Mouse (Mus musculus) limb, embryonic 15.5 days (tissue): ENCODE data around the gene Dusp15. TPM values are rescaled to one million over a fixed set of nuclear protein-coding genes. Genes with fewer than 3 reads are reported as not detected.

Experiments used
- ATAC-seq: fragments of 200-750 bp; cut with Nextera tagmentation; 2 replicates; pipeline ENCODE4 v1.8.0; 2017; ENCODE audit warnings: low read depth, moderate TSS enrichment; ENCODE audit not compliant: insufficient number of reproducible peaks, low FRiP score, low TSS enrichment
- H3K27ac ChIP-seq: fragments of 300-500 bp; sonication (generic); 2 replicates; pipeline ENCODE4 v1.5.1; 2015; ENCODE audit warnings: moderate library complexity, mild to moderate bottlenecking, inconsistent platforms
- H3K27me3 ChIP-seq: fragments of 300-500 bp; sonication (generic); 2 replicates; pipeline ENCODE4 v1.6.1; 2015; ENCODE audit warnings: inconsistent platforms
- H3K36me3 ChIP-seq: fragments of 300-500 bp; sonication (generic); 2 replicates; pipeline ENCODE4 v1.6.1; 2015; ENCODE audit warnings: inconsistent platforms
- H3K4me1 ChIP-seq: fragments of 300-500 bp; sonication (generic); 2 replicates; pipeline ENCODE4 v1.6.1; 2015; ENCODE audit warnings: inconsistent platforms
- H3K4me2 ChIP-seq: fragments of 300-500 bp; sonication (generic); 2 replicates; pipeline ENCODE4 v1.6.1; 2015; ENCODE audit warnings: mild to moderate bottlenecking, inconsistent platforms
- H3K4me3 ChIP-seq: fragments of 300-500 bp; sonication (generic); 2 replicates; pipeline ENCODE4 v1.5.1; 2015; ENCODE audit warnings: mild to moderate bottlenecking, inconsistent platforms
- H3K9ac ChIP-seq: fragments of 300-500 bp; sonication (generic); 2 replicates; pipeline ENCODE4 v1.6.1; 2015; ENCODE audit warnings: inconsistent platforms
- H3K9me3 ChIP-seq: fragments of 300-500 bp; sonication (generic); 2 replicates; pipeline ENCODE4 v1.6.1; 2016; ENCODE audit warnings: inconsistent platforms
- WGBS: fragments of 180-500 bp; shearing (Covaris S2); methylation state at CpG from one replicate; pipeline ENCODE4 v1.1.7; 2015; 5-methylcytosine and 5-hydroxymethylcytosine counted together
- polyA plus RNA-seq: library from polyadenylated mRNA; unstranded; fragments of >200 nt; fragmentation: Nextera tagmentation; extraction: Ambion mirVana; gene quantifications from 2 replicates; pipeline ENCODE4 v1.2.1, GENCODE M21; 2015

The Dusp15 gene
- 0.36 and 0.38 TPM in 2 replicates for polyA plus RNA-seq

DNA sequence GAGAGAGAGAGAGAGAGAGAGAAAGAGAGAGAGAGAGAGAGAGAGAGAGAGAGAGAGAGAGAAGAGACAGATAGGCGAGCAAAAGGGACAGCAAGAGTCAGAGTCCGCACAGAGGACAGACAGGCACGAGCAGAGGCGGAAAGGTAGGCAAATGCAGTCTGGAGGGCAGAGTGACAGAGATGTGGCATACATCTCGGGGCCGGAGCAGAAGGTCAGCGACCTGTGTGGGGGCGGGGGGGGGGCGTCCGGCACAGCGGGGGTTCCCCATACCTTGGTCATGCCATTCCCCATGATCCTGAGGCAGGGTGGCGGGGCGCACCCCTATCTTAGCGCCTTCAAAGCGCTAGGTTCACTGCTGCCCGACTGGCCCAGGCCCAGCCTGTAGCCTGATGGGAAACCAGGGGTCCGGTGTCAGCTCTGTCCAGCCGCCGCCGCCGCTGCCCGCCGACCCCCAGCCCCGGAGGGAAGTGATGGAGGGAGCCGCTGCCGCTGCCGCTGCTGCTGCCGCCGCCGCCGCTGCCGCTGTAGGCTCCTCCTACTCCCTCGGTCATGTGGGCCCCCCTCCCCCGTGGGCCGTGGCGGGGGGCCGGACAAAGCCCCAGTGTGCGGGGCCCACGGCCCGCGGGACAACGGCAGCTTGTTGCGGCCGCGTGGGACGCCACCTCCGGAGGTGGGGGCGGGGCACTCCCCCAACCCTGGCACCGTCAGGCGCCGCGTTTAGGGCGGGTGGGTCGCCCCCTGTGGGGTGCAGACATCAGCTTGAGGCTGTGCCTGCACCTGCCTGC is at the start of gene Dusp15:
Gene Dusp15 (minus strand): TSS at position 634 of the 785 bp plus-strand sequence.
- Histone ChIP-seq H3K27me3 (peaks cover 57% of the 10 kb centered on the region), H3K4me1 (peaks cover 13% of the 10 kb centered on the region), H3K36me3 (no peaks in the 10 kb centered on the region), H3K9me3 (no peaks in the 10 kb centered on the region), H3K9ac (peak within 1 kb of the TSS; percentile 41), H3K27ac (no peak within 1 kb of the TSS), H3K4me3 (peak within 1 kb of the TSS; percentile 58), H3K4me2 (peak within 1 kb of the TSS; percentile 96)
- 1% methylated on average over 47 of the region's 54 CpGs for whole genome bisulfite sequencing
- ATAC-seq: 0 out of 2 replicates have a peak, but pooled peaks have one; percentile 64

- Histone ChIP-seq H3K36me3 (no peaks in the 10 kb centered on the region), H3K9me3 (no peaks in the 10 kb centered on the region), H3K4me1 (no peaks in the 10 kb centered on the region), H3K27ac (no peak overlapping the region), H3K4me2 (no peak overlapping the region), H3K4me3 (no peak overlapping the region), H3K27me3 (no peaks in the 10 kb centered on the region; the same call in 1 of the 2 replicates), H3K9ac (no peak overlapping the region)
- WGBS: 65% methylated on average over 4 of the region's 4 CpGs
- no peak for ATAC-seq
Measured at GRCm38 (mm10) chr2:152997046-152997445, 45.5 kb upstream of the Dusp15 start.

- Histone ChIP-seq H3K9ac (no peak overlapping the region), H3K4me1 (no peaks in the 10 kb centered on the region), H3K27ac (no peak overlapping the region), H3K4me3 (no peak overlapping the region), H3K36me3 (no peaks in the 10 kb centered on the region), H3K27me3 (no peaks in the 10 kb centered on the region), H3K4me2 (no peak overlapping the region), H3K9me3 (no peaks in the 10 kb centered on the region)
- ATAC-seq: no peak
- 74% methylated on average over 9 of the region's 9 CpGs for WGBS
Measured at GRCm38 (mm10) chr2:152991529-152991928, 40.0 kb upstream of the Dusp15 start.

DNA sequence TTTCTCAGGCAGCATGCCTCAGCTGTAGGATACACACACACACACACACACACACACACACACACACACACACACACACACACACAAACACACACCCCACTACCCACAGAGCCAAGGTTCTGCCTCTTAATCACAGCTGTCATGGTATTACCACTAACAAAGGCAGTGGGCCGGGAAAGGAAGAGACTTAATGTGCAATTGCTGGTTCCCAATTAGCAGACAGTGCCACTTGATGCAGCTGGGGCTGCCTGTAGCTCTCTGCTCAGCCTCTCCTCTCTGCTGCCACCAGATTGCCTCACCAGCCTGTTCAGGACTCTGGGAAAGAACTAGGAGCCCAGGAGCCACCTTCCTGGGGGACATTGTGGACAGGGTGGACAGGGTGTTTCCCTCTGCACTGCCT is 34.1 kb upstream of the Dusp15 start:
- no peak overlapping the region for H3K27ac ChIP-seq
- no peaks in the 10 kb centered on the region for H3K9me3 ChIP-seq
- no peaks in the 10 kb centered on the region for H3K4me1 ChIP-seq
- H3K27me3 ChIP-seq: no peaks in the 10 kb centered on the region
- H3K36me3 ChIP-seq: no peaks in the 10 kb centered on the region
- no peak for ATAC-seq
- H3K4me3 ChIP-seq: no peak overlapping the region
- no peak overlapping the region for H3K9ac ChIP-seq
- H3K4me2 ChIP-seq: no peak overlapping the region
- 27% methylated on average over 1 of the region's 1 CpGs for WGBS

DNA sequence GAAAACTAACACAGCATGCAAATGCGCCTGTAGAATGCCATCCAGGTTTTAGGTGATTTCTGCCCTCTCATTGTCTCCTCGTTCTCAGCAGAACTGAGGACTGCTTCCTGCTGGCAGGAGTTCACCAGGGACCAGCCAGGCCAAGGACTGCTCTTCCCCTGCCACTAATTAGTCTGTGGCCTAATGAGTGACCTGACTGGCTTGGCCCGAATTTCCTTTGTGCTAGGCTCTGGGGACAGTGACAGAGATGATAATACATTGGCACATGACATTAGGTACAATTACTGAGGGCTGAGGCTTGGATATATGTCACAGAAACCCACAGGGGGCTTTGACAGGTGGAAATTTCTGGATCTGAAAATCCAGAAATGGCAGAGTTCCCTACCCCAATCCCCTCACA is 25.5 kb upstream of the Dusp15 start:
- no peak overlapping the region for H3K27ac ChIP-seq
- no peaks in the 10 kb centered on the region for H3K36me3 ChIP-seq
- no peak overlapping the region for H3K4me3 ChIP-seq
- no peak overlapping the region for H3K9ac ChIP-seq
- H3K27me3 ChIP-seq: no peaks in the 10 kb centered on the region
- WGBS: 50% methylated on average over 3 of the region's 3 CpGs
- H3K4me1 ChIP-seq: no peaks in the 10 kb centered on the region
- no peaks in the 10 kb centered on the region for H3K9me3 ChIP-seq
- H3K4me2 ChIP-seq: no peak overlapping the region
- ATAC-seq: no peak

DNA sequence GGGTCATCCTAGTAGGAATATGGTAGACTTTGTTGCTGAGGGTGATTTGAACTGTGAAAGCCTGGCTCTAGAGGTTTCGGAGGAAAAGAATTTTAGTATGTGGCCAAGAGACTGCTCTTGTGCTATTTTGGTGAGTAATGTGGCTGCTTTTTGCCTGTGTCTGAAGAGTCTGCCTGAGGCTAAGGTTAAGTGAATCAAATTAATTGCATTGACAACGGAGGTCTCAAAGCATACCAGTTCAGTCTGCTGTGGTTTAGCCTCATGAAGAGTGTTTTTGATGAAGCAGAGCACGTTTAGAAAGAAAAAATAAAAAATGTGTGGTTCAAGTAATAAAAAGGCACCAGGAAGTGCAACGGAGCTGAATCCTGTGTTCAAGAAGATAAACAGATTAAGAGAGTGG is 14.1 kb upstream of the Dusp15 start:
- no peak overlapping the region for H3K9ac ChIP-seq
- H3K4me1 ChIP-seq: 0 out of 2 replicates have a peak, but pooled peaks cover 3% of the 10 kb centered on the region
- no peaks in the 10 kb centered on the region for H3K36me3 ChIP-seq
- no peak overlapping the region for H3K4me2 ChIP-seq
- H3K27me3 ChIP-seq: 0 out of 2 replicates have a peak, but pooled peaks cover 2% of the 10 kb centered on the region
- WGBS: 56% methylated on average over 4 of the region's 4 CpGs
- no peak overlapping the region for H3K4me3 ChIP-seq
- no peaks in the 10 kb centered on the region for H3K9me3 ChIP-seq
- ATAC-seq: no peak
- H3K27ac ChIP-seq: no peak overlapping the region

DNA sequence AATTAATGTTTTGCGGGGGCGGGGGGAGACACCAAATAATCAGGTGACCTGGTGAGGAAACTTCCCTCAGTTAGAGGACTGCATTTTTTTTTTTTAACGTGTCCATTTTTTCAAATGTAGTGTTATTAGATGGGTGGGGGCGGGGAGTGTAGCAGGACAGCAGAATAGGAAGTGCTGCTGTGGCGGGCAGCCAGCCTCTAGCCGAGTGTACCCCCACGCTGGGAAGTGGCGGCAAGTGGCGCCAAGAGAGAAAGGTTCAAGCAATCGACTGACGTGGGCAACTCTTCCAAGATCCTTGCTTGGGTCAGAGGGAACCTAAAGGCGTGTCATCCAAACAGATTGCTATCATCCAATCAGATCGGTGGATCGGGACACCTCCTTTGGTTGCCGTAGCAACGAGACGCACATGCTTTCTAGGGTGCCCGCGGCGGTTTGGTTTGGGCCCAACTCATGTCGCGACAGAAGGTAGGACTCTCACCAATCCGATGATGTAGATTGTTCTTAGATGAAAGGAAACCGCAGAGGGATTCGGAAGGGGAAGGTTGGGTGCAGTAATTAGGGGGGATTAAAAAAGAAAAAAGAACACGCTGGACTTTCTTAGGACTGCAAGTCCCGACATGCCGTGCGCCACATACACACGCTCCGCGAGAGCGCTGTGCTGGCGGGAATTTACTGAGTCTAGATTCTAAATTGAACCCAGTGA is 10.7 kb upstream of the Dusp15 start, which contains the start of gene Ttll9:
Gene Ttll9 (plus strand): TSS at position 395 of the 703 bp plus-strand sequence.
- Histone ChIP-seq H3K36me3 (no peaks in the 10 kb centered on the region), H3K9ac (no peak within 1 kb of the TSS), H3K4me3 (peak within 1 kb of the TSS; percentile 51), H3K4me1 (0 out of 2 replicates have a peak, but pooled peaks cover 3% of the 10 kb centered on the region), H3K9me3 (no peaks in the 10 kb centered on the region), H3K4me2 (peak within 1 kb of the TSS; percentile 80), H3K27me3 (0 out of 2 replicates have a peak, but pooled peaks cover 8% of the 10 kb centered on the region), H3K27ac (no peak within 1 kb of the TSS)
- peak; percentile 81; the same call in 1 of the 2 replicates for ATAC-seq
- 2% methylated on average over 34 of the region's 34 CpGs for WGBS

GRCm38 (mm10) chr2:152958116-152958515 is 6.6 kb upstream of the Dusp15 start:
- no peak for ATAC-seq
- Histone ChIP-seq H3K4me1 (0 out of 2 replicates have a peak, but pooled peaks cover 3% of the 10 kb centered on the region), H3K27me3 (peaks cover 28% of the 10 kb centered on the region), H3K4me3 (no peak overlapping the region), H3K9ac (no peak overlapping the region), H3K36me3 (no peaks in the 10 kb centered on the region), H3K27ac (no peak overlapping the region), H3K9me3 (no peaks in the 10 kb centered on the region), H3K4me2 (no peak overlapping the region)
- 74% methylated on average over 3 of the region's 3 CpGs for WGBS

- WGBS: 22% methylated on average over 13 of the region's 13 CpGs
- no peak for ATAC-seq
- peaks cover 62% of the 10 kb centered on the region for H3K27me3 ChIP-seq
Measured at GRCm38 (mm10) chr2:152951850-152952720, 587 bp upstream of the Dusp15 start.

DNA sequence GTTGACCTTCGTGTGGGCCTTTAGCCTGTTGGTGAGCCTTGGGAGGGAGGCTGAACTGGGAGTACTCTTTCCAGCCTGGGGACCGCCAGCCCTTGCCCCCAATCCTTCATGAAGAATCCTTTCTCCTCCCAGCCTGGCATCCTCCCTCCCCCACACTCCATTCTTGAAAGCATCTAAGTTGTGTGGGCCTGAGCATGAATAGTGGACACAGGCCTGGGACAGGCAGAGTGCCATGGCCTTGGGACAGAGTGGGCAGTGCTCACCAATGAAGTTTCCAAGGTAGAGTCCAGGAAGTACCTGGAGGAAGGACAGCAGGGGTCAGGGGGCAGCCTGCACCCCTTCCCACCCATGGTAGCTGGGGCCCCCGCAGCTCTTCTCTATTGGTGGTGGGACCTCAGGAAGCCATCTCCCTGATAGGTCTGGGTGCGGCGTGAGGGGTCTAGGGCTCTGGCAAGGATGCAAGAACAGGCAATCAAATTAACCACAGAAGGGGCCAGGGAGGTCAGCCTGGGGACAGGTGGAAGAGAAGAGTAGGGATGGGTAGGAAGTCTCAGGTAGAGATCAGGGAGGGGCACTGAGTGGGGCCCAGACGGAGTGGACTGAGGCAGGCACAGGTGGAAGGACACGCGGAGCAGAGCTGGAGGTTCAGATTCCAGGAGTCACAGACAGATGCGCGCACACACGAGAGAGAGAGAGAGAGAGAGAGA is 987 bp downstream of the Dusp15 start:
- Histone ChIP-seq H3K27ac (no peak overlapping the region), H3K9ac (no peak overlapping the region), H3K27me3 (peaks cover 65% of the 10 kb centered on the region), H3K4me3 (0 out of 2 replicates have a peak overlapping the region, but pooled peaks have one; percentile 58), H3K4me1 (peaks cover 13% of the 10 kb centered on the region), H3K4me2 (peak overlapping the region; percentile 96; the same call in 1 of the 2 replicates), H3K9me3 (no peaks in the 10 kb centered on the region), H3K36me3 (no peaks in the 10 kb centered on the region)
- 38% methylated on average over 11 of the region's 11 CpGs for WGBS
- no peak for ATAC-seq

More at GRCm38 (mm10) chr2:152951850-152952720, 587 bp upstream of the Dusp15 start:
- Histone ChIP-seq H3K4me2 (peak overlapping the region; percentile 96), H3K4me3 (peak overlapping the region; percentile 58), H3K9ac (peak overlapping the region; percentile 41; the same call in 1 of the 2 replicates), H3K36me3 (no peaks in the 10 kb centered on the region), H3K4me1 (peaks cover 13% of the 10 kb centered on the region), H3K9me3 (no peaks in the 10 kb centered on the region), H3K27ac (no peak overlapping the region)
